Mouse (Mus musculus) B cell, adult 67 days (primary cell): ENCODE measurements around the gene Acot4. TPM values are rescaled to one million over a fixed set of nuclear protein-coding genes. Genes with fewer than 3 reads are reported as not detected.

Experiments used
- total RNA-seq, 2 experiments: library from RNA; stranded (reverse); gene quantifications; 4 replicates each; pipeline ENCODE4 v1.2.4; 2023

Acot4 gene
- total RNA-seq: not detected

GRCm38 (mm10) chr12:84038241-84038640, at the start of gene Acot4:
Acot4 (plus strand) TSS chr12:84038379.

GRCm38 (mm10) chr12:84009171-84009965, 28.8 kb upstream of the Acot4 start, which contains the start of gene Acot1:
Acot1 (plus strand) TSS chr12:84009490.

GRCm38 (mm10) chr12:84038691-84039111, 522 bp downstream of the Acot4 start, which contains the start of gene Gm49366:
Gm49366 (plus strand) TSS chr12:84038935.

GRCm38 (mm10) chr12:84051937-84052474, 13.8 kb downstream of the Acot4 start, which contains the start of gene Acot3:
Acot3 (plus strand) TSS chr12:84052144.

GRCm38 (mm10) chr12:84068986-84069385, 30.8 kb downstream of the Acot4 start, which contains the start of gene Acot5:
Acot5 (plus strand) TSS chr12:84069325.

Other genes starting within 250 kb of the Acot4 start
- 10 to 100 TPM; 41.2 to 46.6 TPM for gene Numb, start 116.4 kb upstream of the Acot4 start, total RNA-seq
- 10 to 100 TPM; 15.1 to 17.3 TPM for gene Riox1, start 87.8 kb upstream of the Acot4 start, total RNA-seq
- gene Heatr4, start 53.5 kb upstream of the Acot4 start, total RNA-seq: not detected
- gene Acot2, start 50.5 kb upstream of the Acot4 start, total RNA-seq: 10 to 100 TPM; 27.3 to 28.6 TPM
- 1 to 10 TPM; 1.8 to 3.1 TPM for gene Acot1, start 28.9 kb upstream of the Acot4 start, total RNA-seq
- gene Gm49366, start 556 bp downstream of the Acot4 start, total RNA-seq: not detected
- gene Acot3, start 13.8 kb downstream of the Acot4 start, total RNA-seq: not detected
- not detected for gene Acot5, start 30.9 kb downstream of the Acot4 start, total RNA-seq
- gene Acot6, start 62.3 kb downstream of the Acot4 start, total RNA-seq: 1 to 10 TPM in 1 of 2 experiments, under 1 TPM in 1; 0.95 to 1.1 TPM
- 1 to 10 TPM in 1 of 2 experiments, under 1 TPM in 1; 0.46 to 1.5 TPM for gene Dnal1, start 76.0 kb downstream of the Acot4 start, total RNA-seq
- 10 to 100 TPM in 1 of 2 experiments, 1 to 10 TPM in 1; 9.5 to 12.0 TPM for gene Pnma1, start 110.1 kb downstream of the Acot4 start, total RNA-seq
- gene Elmsan1, start 180.5 kb downstream of the Acot4 start, total RNA-seq: 100 to 1,000 TPM; 170 to 178 TPM
- 10 to 100 TPM; 18.9 to 25.4 TPM for gene Ptgr2, start 246.9 kb downstream of the Acot4 start, total RNA-seq